Mouse (Mus musculus): ENCODE results near the gene Gm38100.

The Gm38100 gene

GRCm38 (mm10) chr1:175967004-175967745, 47.0 kb downstream of the Gm38100 start:
- no peak for DNase-seq (ENCODE audit: extremely low spot score, low read depth, low spot score)

- DNase-seq (ENCODE audit: extremely low spot score, low read depth, low spot score): no peak
Measured at GRCm38 (mm10) chr1:175970710-175971109, 50.6 kb downstream of the Gm38100 start.

All from hindlimb bud, embryonic 11.5 days (tissue).